Mouse (Mus musculus) CD4-positive, CD25-positive, alpha-beta regulatory T cell, adult 4 months (primary cell): Measurements from ENCODE around the gene Ppp1r17. TPM values are rescaled to one million over a fixed set of nuclear protein-coding genes. Genes with fewer than 3 reads are reported as not detected.

ENCODE experiments used
- ATAC-seq: one replicate; pipeline ENCODE4 v1.8.0; 2017
- polyA plus RNA-seq, 2 experiments: library from polyadenylated mRNA; unstranded; fragments of 100-300 nt; shearing (Covaris generic); gene quantifications; one replicate each; pipeline ENCODE4 v1.2.1; 2017

Gene Ppp1r17
- polyA plus RNA-seq, result not detected

DNA sequence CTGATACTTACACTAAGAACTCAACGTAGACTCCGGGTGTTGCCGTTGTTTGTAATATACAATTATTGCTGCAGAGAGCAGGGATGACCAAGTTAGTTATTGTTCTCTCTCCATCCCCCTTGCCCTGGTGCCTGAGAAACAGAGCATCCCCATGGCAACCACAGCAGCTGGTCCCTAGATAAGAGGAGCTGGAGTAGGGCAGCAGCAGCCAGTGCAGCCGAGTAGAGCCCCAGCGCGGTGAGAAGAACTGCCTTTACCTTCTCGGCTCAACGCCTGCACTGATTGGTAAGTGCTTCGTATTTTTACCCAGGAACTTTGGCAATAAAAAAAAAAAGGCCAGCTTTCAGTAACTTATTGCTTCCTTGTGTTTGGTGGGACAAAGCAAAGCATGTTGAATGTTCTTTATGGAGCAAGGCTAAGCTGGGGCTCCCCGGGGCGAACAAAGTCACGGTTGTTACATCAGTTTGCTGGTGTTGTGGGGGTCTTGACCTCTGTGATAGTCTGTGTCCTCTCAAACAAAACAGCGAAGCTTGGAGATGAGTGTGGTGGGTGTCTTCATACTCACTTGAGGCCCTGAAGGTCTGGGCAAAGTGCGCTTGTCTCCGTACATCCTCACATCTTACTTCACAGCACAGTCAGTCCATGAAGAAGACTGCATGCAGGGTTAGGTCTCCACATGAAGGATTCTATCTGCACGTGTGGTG, at the start of gene Ppp1r17:
Ppp1r17 (plus strand) TSS at position 207 of the 704 bp plus-strand sequence.
- ATAC-seq, result no peak

GRCm38 (mm10) chr6:55972998-55973397, 44.3 kb upstream of the Ppp1r17 start:
- ATAC-seq, result no peak

DNA sequence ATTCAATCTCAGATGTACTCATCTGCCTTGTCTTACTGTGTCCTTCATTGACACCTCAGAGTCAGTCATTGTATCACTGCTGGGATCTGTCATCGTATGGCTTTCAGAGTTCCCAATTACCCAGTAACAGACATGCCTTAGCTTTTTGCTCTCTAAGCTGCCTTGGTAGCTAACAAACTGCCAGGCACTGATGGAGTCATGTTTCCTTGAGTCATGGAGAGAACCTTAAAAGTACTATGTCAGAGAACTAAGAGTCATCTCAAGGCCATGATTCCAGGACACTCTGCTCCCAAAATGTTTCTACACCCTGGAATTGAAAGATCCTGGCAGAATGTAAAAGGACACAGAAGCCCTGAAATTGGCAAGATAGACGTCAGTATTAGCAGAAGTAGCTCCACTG, 37.5 kb upstream of the Ppp1r17 start:
- no peak for ATAC-seq

DNA sequence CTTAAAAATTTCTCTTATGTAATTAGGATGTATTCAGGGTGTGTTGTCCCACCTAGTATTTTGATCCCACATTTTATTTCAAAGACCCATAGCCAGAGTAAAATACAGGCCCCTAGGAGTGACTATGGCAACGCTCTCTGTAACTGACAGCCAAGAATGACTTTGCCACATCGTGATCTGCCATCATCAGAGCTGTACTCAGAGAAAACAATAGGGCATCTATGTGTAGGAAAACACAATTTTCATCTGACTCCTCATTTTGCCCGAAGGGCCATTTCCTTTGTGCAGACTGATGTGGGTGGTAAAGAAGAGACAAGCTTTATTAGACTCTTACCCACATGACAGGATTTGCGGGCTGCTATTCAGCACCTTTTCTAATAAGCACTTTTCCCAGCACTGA, 8.6 kb upstream of the Ppp1r17 start:
- ATAC-seq, result no peak

DNA sequence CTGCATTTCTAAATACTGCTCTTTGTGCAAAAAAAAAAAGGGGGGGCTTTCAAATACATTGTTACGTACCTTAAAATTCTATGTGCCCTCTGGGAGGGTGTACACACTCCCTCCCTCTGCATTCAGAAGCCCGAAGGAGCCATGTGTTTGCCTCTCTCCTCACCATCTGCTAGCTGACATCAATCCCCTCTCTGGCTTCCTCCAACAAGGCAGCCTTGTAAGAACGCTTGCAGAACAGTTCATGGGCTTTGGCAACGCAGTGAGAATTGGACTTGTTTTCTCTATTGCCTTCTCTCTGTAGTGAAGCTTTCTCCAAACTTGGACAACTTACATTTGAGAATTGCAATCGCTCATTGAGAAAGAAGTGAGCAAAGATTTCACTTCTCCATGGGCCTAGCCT, 4.9 kb upstream of the Ppp1r17 start:
- no peak for ATAC-seq

GRCm38 (mm10) chr6:56019632-56020031, 2.3 kb downstream of the Ppp1r17 start:
- ATAC-seq, result no peak

DNA sequence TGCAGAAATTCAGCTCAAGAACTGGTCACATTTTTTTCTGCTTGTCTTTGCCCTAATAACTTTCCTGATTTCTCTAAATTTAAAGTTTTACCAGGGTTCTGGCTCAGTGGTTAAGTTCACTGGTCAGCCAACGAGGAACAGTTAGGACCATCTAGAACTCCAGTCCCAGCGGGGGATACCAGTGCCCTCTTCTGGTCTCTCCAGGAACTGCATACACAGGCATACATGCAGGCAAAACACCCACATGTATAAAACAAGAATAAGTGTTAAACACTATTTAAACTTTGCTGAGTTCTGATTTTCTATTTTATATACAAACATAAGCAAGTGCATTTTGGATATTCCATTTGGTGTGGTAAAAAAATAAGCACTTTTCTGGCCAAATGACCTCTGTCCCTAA, 8.2 kb downstream of the Ppp1r17 start:
- no peak for ATAC-seq

- no peak for ATAC-seq
Measured at GRCm38 (mm10) chr6:56027318-56027717, 10.0 kb downstream of the Ppp1r17 start.

GRCm38 (mm10) chr6:56027966-56028365, 10.7 kb downstream of the Ppp1r17 start:
- ATAC-seq, result no peak

DNA sequence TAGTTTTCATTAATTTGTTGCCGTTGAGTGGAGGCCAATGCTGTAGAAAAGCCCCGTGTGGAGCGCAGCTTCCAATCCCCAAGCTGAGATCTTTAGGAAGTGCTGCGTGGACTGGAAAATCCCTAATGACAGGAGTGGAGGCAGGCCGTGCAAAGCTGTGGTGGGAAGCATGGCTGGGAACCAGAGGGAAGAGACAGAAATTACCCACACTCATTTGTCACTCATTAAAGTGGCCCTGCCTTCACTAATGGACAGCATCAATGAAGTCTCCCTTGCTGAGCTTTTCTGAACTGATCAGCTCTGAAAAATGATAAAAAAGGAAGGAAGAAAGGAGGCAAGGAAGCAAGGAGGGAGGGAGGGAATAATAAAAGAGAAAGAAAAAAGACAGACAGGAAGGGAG, 12.7 kb downstream of the Ppp1r17 start:
- ATAC-seq, result no peak

GRCm38 (mm10) chr6:56032231-56032630, 14.9 kb downstream of the Ppp1r17 start:
- no peak for ATAC-seq

DNA sequence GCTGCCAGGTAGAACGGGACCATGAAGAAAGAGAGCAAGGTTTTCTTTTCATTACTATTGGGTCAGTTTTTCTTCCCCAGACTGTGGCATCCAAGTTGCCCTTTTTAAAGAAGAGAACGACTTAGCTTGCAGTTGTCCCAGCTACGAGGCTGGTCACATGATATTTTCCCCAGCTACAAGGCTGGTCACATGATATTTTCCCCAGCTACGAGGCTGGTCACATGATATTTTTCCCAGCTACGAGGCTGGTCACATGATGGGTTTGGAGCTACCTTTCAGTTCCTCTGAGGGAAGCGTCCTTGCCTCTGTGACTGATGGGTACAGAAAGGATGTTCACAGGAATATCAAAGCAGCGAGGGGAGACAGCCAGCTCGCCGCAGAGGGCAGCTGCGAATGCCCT, 17.8 kb downstream of the Ppp1r17 start:
- ATAC-seq, result no peak

GRCm38 (mm10) chr6:56039476-56040055, 22.3 kb downstream of the Ppp1r17 start:
- no peak for ATAC-seq

GRCm38 (mm10) chr6:56044270-56044669, 27.0 kb downstream of the Ppp1r17 start:
- ATAC-seq, result no peak

DNA sequence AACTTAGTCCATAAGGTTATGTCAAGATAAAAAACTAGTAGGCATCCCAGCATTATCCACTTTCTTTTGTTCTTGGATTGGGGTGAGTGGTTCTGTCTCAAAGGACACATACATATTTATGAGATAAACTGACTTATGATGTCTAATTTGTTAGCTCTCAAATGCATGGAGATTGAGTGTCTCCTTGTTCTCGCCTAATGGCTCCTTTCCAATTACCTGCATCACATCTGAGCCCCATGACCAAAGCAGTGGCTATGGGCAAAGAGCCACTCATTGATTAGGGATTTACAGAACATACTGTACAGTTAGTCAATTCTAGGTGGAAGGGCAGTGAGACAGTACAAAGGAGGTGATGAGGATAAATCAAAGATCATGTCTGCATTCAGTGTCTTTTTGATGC, 27.4 kb downstream of the Ppp1r17 start:
- ATAC-seq, result no peak

DNA sequence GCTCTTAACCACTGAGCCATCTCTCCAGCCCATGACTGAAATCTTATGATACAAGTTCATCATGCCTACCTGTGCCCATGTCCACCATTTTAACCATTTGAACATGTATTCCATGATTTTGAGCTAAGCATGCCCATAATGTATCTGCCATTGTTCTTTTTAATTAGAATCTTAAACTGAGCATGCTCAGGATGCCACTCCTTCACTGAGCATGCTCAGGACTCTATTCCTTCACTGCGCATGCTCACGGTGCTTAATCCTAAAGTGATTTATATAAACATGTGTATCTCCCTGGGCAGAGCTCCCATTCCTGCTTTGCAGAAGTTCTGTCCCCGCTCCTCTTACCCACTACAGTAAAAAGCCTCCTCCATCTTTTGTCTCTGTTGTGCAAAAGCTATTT, 31.3 kb downstream of the Ppp1r17 start:
- ATAC-seq, result no peak

DNA sequence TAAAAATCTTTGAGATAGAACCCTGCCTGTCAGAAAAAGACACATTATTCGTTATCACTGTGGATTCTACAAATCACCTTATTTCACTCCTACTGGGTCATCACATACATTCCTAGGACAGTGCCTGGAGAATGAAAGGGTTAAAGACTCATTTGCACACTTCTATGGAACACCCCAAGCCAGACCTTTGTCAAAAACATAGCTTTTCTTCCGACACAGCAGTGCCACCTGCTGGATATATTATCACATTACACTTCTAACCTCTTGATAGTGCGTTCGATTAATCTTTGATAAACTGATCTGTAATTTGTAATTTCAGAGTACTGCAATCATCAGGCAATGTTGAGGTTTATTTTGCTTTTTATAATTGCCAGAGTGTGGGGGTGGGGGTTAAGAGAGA, 31.8 kb downstream of the Ppp1r17 start:
- ATAC-seq, result no peak

DNA sequence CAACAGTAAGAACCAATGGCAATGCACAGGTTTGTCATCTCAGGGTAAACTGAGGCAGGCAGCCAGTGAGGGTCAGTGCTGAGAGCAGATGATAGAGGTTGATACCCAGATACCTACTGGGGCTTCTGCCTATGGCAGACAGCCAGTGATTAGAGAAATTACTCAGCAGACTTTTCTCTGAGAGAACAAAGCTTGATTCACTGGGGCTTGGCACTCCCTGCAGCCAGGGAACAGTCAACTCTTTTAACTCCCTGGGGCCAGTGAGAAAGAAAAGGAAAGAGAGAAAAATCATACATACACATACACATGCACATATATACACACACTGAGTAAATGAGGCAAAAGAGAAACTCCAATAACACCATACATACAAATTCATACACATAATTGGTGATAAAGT, 46.4 kb downstream of the Ppp1r17 start:
- no peak for ATAC-seq

DNA sequence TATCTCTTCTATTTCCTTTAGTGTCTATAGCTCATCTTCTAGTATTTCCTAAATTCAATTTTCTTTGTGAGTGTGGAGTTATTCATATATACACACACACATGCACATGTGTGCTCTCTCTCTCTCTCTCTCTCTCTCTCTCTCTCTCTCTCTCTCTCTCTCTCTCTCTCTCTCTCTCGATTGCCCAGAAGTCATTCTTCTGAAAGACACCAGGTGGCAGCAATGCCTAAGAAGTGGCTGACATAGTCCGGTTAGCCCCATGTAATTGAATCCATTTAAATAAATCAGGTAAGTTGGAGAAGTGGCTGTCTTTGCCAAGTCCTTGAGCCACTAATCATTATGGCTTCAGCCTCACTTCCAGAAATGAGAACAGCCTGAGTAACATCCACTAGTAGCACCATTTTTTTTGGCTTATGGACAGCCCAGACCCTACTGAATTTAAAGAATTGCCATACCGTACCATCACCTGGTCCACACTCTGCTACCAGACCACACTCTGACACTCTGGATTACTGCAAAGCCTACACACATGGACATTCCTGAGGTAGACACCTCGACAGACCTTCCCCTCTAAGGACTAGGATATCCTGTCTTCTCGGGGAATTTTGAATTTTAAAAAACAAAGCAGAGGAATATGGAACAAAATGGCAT, 49.5 kb downstream of the Ppp1r17 start:
- no peak for ATAC-seq

DNA sequence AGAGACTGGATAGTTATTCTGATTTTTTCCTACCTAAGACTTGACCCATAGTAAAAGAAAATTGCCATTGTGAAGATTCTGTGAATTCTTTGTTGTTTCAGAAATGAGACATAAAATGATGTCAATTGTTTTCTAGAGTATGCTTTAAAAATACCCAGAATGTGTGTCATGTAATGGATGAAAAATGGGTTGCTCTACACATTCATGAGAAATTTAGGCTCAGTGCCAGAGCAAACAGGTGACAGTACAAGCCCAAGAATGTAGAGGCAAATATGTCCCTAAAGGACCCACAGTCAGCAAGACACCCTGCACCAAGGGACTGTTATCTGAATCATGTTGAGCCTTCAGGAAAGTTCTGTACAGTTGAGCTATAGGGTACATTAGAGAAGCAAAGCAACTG, 51.2 kb downstream of the Ppp1r17 start:
- ATAC-seq, result no peak

- ATAC-seq, result no peak
Measured at GRCm38 (mm10) chr6:56076378-56076805, 59.1 kb downstream of the Ppp1r17 start.
